ENCODE assay signal across 1 mouse cellular context in the genomic region with DNA sequence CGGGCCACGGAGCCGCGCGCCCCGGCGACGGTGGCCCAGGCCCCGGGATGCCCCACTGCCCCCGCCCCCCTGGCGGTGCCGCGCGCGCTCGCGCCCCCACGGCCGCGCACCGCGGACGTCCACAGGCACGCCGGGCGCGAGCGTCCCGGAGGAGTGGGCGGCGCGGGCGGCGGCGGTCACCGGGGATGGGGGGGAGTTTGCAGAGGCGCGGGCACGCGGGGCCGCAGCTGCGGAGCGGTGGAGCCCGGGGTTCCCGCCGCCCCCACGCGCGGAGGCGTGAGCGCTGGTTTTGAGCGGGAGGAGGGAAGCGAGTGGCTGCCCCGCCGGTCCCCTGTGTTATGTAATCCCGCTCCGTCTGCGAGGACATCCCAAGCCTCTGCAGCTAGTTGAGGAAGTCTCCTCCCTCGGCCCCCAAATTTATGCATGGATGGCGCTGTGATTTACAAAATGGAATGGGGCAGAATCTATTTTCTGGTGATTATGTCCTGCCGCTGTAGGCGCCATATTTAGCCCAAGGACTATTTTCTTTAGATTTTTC.
A peak's percentile ranks its signal among the peaks of the same experiment; 100 is the strongest.
TF ChIP-seq lines count a peak whose summit lies in the region.

No protein-coding gene starts in this region.

TF ChIP-seq in CH12.LX, 34 proteins besides CTCF, POLR2A, EP300 and RAD21:
- TF ChIP-seq TBP (conservative IDR thresholded peaks at IDR 0.05; ENCODE audit: low read depth, low read length) = 0 out of 2 replicates have a peak, but pooled peaks have one; percentile 35
- no peak for TF ChIP-seq UBTF (IDR thresholded peaks at IDR 0.05; ENCODE audit: low read depth, low read length)
